Mouse (Mus musculus): ENCODE measurements around the gene Aire. TPM values are rescaled to one million over a fixed set of nuclear protein-coding genes. Genes with fewer than 3 reads are reported as not detected.
"Not testable (repeated sequence)": the region's sequence is repeated elsewhere in the genome, so short reads cannot be mapped to it uniquely, and the experiment has no call there.

Gene Aire
- polyA plus RNA-seq, 1 experiment from 2014 or later: 0.15 TPM

GRCm38 (mm10) chr10:78042697-78043405 is 559 bp downstream of the Aire start:
- H3K27me3 ChIP-seq (replicated peaks; ENCODE audit: control insufficient read depth, insufficient read depth, low read length): no peaks in the 10 kb centered on the region
- 62% methylated on average over 14 of the region's 14 CpGs for WGBS
- peak overlapping the region; percentile 18; the same call in 1 of the 2 replicates for H3K4me3 ChIP-seq (ENCODE audit: low read depth, low read length)
- peaks cover 8% of the 10 kb centered on the region; the same call in 1 of the 2 replicates for H3K4me1 ChIP-seq (replicated peaks; ENCODE audit: control insufficient read depth, insufficient read depth, low read length)
- H3K9me3 ChIP-seq (ENCODE audit: control insufficient read depth, low read length): no peaks in the 10 kb centered on the region
- H3K36me3 ChIP-seq (ENCODE audit: control insufficient read depth, insufficient read depth, low read length): no peaks in the 10 kb centered on the region
- no peak overlapping the region for H3K27ac ChIP-seq (ENCODE audit: low read depth)
- H3K4me2 ChIP-seq (ENCODE audit: low read length): peak overlapping the region; percentile 44
- H3K9ac ChIP-seq (ENCODE audit: low read length): no peak overlapping the region
- DNase-seq (ENCODE audit: low spot score) (no peak), ATAC-seq (replicated peaks; ENCODE audit: low FRiP score, low TSS enrichment, low read depth) (no peak)

- Histone ChIP-seq H3K4me3 (ENCODE audit: low read depth, low read length) (no peak overlapping the region), H3K4me2 (ENCODE audit: low read length) (no peak overlapping the region), H3K27me3 (replicated peaks; ENCODE audit: control insufficient read depth, insufficient read depth, low read length) (no peaks in the 10 kb centered on the region), H3K9me3 (ENCODE audit: control insufficient read depth, low read length) (no peaks in the 10 kb centered on the region), H3K36me3 (ENCODE audit: control insufficient read depth, insufficient read depth, low read length) (no peaks in the 10 kb centered on the region), H3K27ac (ENCODE audit: low read depth) (no peak overlapping the region), H3K9ac (ENCODE audit: low read length) (no peak overlapping the region), H3K4me1 (replicated peaks; ENCODE audit: control insufficient read depth, insufficient read depth, low read length) (peaks cover 8% of the 10 kb centered on the region; the same call in 1 of the 2 replicates)
- DNase-seq (ENCODE audit: low spot score): no peak
- no peak for ATAC-seq (replicated peaks; ENCODE audit: low FRiP score, low TSS enrichment, low read depth)
- WGBS: 70% methylated on average over 7 of the region's 7 CpGs
Measured at GRCm38 (mm10) chr10:78042096-78042495, 1.3 kb downstream of the Aire start.

- no peaks in the 10 kb centered on the region for H3K9me3 ChIP-seq (ENCODE audit: control insufficient read depth, low read length)
- H3K4me3 ChIP-seq (ENCODE audit: low read depth, low read length): no peak within 1 kb of the TSS
- H3K9ac ChIP-seq (ENCODE audit: low read length): no peak within 1 kb of the TSS
- DNase-seq (ENCODE audit: low spot score) (no peak), ATAC-seq (replicated peaks; ENCODE audit: low FRiP score, low TSS enrichment, low read depth) (no peak)
- no peaks in the 10 kb centered on the region for H3K27me3 ChIP-seq (replicated peaks; ENCODE audit: control insufficient read depth, insufficient read depth, low read length)
- H3K4me1 ChIP-seq (replicated peaks; ENCODE audit: control insufficient read depth, insufficient read depth, low read length): peaks cover 8% of the 10 kb centered on the region; the same call in 1 of the 2 replicates
- H3K27ac ChIP-seq (ENCODE audit: low read depth): no peak within 1 kb of the TSS
- 97% methylated on average over 5 of the region's 5 CpGs for WGBS
- H3K4me2 ChIP-seq (ENCODE audit: low read length): no peak within 1 kb of the TSS
- no peaks in the 10 kb centered on the region for H3K36me3 ChIP-seq (ENCODE audit: control insufficient read depth, insufficient read depth, low read length)
Measured at GRCm38 (mm10) chr10:78041647-78042046, 1.8 kb downstream of the Aire start, which contains the start of gene Dnmt3l. Dnmt3l (plus strand) TSS chr10:78041947.

- no peak overlapping the region for H3K4me3 ChIP-seq (ENCODE audit: low read depth, low read length)
- H3K9ac ChIP-seq (ENCODE audit: low read length): no peak overlapping the region
- DNase-seq (ENCODE audit: low spot score) (no peak), ATAC-seq (replicated peaks; ENCODE audit: low FRiP score, low TSS enrichment, low read depth) (no peak)
- H3K27me3 ChIP-seq (replicated peaks; ENCODE audit: control insufficient read depth, insufficient read depth, low read length): no peaks in the 10 kb centered on the region
- H3K9me3 ChIP-seq (ENCODE audit: control insufficient read depth, low read length): no peaks in the 10 kb centered on the region
- 89% methylated on average over 4 of the region's 4 CpGs for WGBS
- no peaks in the 10 kb centered on the region for H3K36me3 ChIP-seq (ENCODE audit: control insufficient read depth, insufficient read depth, low read length)
- H3K4me2 ChIP-seq (ENCODE audit: low read length): no peak overlapping the region
- no peak overlapping the region for H3K27ac ChIP-seq (ENCODE audit: low read depth)
- H3K4me1 ChIP-seq (replicated peaks; ENCODE audit: control insufficient read depth, insufficient read depth, low read length): no peaks in the 10 kb centered on the region
Measured at GRCm38 (mm10) chr10:78037139-78037538, 6.3 kb downstream of the Aire start.

- H3K36me3 ChIP-seq (ENCODE audit: control insufficient read depth, insufficient read depth, low read length): no peaks in the 10 kb centered on the region
- no peak overlapping the region for H3K4me3 ChIP-seq (ENCODE audit: low read depth, low read length)
- no peak overlapping the region for H3K27ac ChIP-seq (ENCODE audit: low read depth)
- ATAC-seq (replicated peaks; ENCODE audit: low FRiP score, low TSS enrichment, low read depth): no peak
- no peaks in the 10 kb centered on the region for H3K9me3 ChIP-seq (ENCODE audit: control insufficient read depth, low read length)
- H3K27me3 ChIP-seq (replicated peaks; ENCODE audit: control insufficient read depth, insufficient read depth, low read length): no peaks in the 10 kb centered on the region
- 81% methylated on average over 2 of the region's 2 CpGs for WGBS
- H3K9ac ChIP-seq (ENCODE audit: low read length): no peak overlapping the region
- H3K4me1 ChIP-seq (replicated peaks; ENCODE audit: control insufficient read depth, insufficient read depth, low read length): no peaks in the 10 kb centered on the region
- no peak overlapping the region for H3K4me2 ChIP-seq (ENCODE audit: low read length)
- no peak for DNase-seq (ENCODE audit: low spot score)
Measured at GRCm38 (mm10) chr10:78031987-78032386, 11.4 kb downstream of the Aire start.

GRCm38 (mm10) chr10:78029080-78029479 is 14.3 kb downstream of the Aire start:
- H3K4me3 ChIP-seq (ENCODE audit: low read depth, low read length): no peak overlapping the region
- H3K27ac ChIP-seq (ENCODE audit: low read depth): no peak overlapping the region
- 82% methylated on average over 1 of the region's 1 CpGs for WGBS
- H3K36me3 ChIP-seq (ENCODE audit: control insufficient read depth, insufficient read depth, low read length): no peaks in the 10 kb centered on the region
- ATAC-seq (replicated peaks; ENCODE audit: low FRiP score, low TSS enrichment, low read depth): no peak
- no peak for DNase-seq (ENCODE audit: low spot score)
- no peaks in the 10 kb centered on the region for H3K4me1 ChIP-seq (replicated peaks; ENCODE audit: control insufficient read depth, insufficient read depth, low read length)
- H3K4me2 ChIP-seq (ENCODE audit: low read length): no peak overlapping the region
- no peak overlapping the region for H3K9ac ChIP-seq (ENCODE audit: low read length)
- H3K9me3 ChIP-seq (ENCODE audit: control insufficient read depth, low read length): no peaks in the 10 kb centered on the region
- no peaks in the 10 kb centered on the region for H3K27me3 ChIP-seq (replicated peaks; ENCODE audit: control insufficient read depth, insufficient read depth, low read length)

- no peaks in the 10 kb centered on the region for H3K36me3 ChIP-seq (ENCODE audit: control insufficient read depth, insufficient read depth, low read length)
- WGBS: 7% methylated on average over 5 of the region's 5 CpGs
- ATAC-seq (replicated peaks; ENCODE audit: low FRiP score, low TSS enrichment, low read depth) (peak; percentile 83), DNase-seq (ENCODE audit: low spot score) (peak; percentile 84)
- no peaks in the 10 kb centered on the region for H3K9me3 ChIP-seq (ENCODE audit: control insufficient read depth, low read length)
- H3K4me2 ChIP-seq (ENCODE audit: low read length): no peak overlapping the region
- H3K27ac ChIP-seq (ENCODE audit: low read depth): no peak overlapping the region
- no peak overlapping the region for H3K4me3 ChIP-seq (ENCODE audit: low read depth, low read length)
- H3K9ac ChIP-seq (ENCODE audit: low read length): no peak overlapping the region
- H3K27me3 ChIP-seq (replicated peaks; ENCODE audit: control insufficient read depth, insufficient read depth, low read length): no peaks in the 10 kb centered on the region
- H3K4me1 ChIP-seq (replicated peaks; ENCODE audit: control insufficient read depth, insufficient read depth, low read length): no peaks in the 10 kb centered on the region
Measured at GRCm38 (mm10) chr10:78028129-78028528, 15.3 kb downstream of the Aire start.

GRCm38 (mm10) chr10:78025453-78025852 is 18.0 kb downstream of the Aire start:
- H3K27ac ChIP-seq (ENCODE audit: low read depth); ATAC-seq (replicated peaks; ENCODE audit: low FRiP score, low TSS enrichment, low read depth); H3K36me3 ChIP-seq (ENCODE audit: control insufficient read depth, insufficient read depth, low read length); H3K4me1 ChIP-seq (replicated peaks; ENCODE audit: control insufficient read depth, insufficient read depth, low read length); DNase-seq (ENCODE audit: low spot score); H3K4me3 ChIP-seq (ENCODE audit: low read depth, low read length); H3K9me3 ChIP-seq (ENCODE audit: control insufficient read depth, low read length); H3K27me3 ChIP-seq (replicated peaks; ENCODE audit: control insufficient read depth, insufficient read depth, low read length); H3K4me2 ChIP-seq (ENCODE audit: low read length); H3K9ac ChIP-seq (ENCODE audit: low read length): not testable (repeated sequence)
- 70% methylated on average over 6 of the region's 8 CpGs for WGBS

GRCm38 (mm10) chr10:78019984-78020383 is 23.4 kb downstream of the Aire start:
- ATAC-seq (replicated peaks; ENCODE audit: low FRiP score, low TSS enrichment, low read depth); DNase-seq (ENCODE audit: low spot score); H3K36me3 ChIP-seq (ENCODE audit: control insufficient read depth, insufficient read depth, low read length); H3K4me1 ChIP-seq (replicated peaks; ENCODE audit: control insufficient read depth, insufficient read depth, low read length); H3K27me3 ChIP-seq (replicated peaks; ENCODE audit: control insufficient read depth, insufficient read depth, low read length); H3K27ac ChIP-seq (ENCODE audit: low read depth); H3K9ac ChIP-seq (ENCODE audit: low read length); H3K9me3 ChIP-seq (ENCODE audit: control insufficient read depth, low read length); H3K4me3 ChIP-seq (ENCODE audit: low read depth, low read length); H3K4me2 ChIP-seq (ENCODE audit: low read length): not testable (repeated sequence)
- WGBS: 94% methylated on average over 6 of the region's 11 CpGs
